Mouse (Mus musculus): ENCODE measurements at regions not wholly inside any gene's neighbourhood (a gene's known extent, or its start where the extent isn't known, plus 50 kb on each side); places are given as distances from the start of the nearest gene placed in this dataset.

DNA sequence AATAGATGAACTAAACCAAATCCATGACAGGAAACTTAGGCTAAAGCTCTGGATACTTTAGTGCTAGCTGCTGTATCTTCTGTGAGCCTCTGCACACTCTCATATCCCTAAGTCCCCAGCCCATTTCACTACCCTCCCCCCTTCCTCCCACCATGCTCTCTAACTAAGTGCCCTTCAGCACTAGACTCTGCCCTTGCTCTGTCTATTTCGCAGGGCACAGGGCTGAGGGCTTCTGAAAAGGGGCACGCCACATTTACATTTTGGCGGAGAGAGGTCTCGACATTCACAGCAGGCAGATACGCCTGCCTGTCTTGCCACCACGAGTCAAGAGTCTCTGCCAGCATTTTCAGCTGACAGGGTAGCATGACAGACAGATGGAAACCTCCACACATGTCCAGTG lies 282.5 kb upstream of the Cnr1 start:
- peak; percentile 35; the same call in 1 of the 2 replicates for ATAC-seq (ENCODE audit: low FRiP score, low TSS enrichment)
- no peaks in the 10 kb centered on the region for H3K9me3 ChIP-seq (ENCODE audit: control insufficient read depth, low read length)
- H3K4me3 ChIP-seq (ENCODE audit: low read length), result no peak overlapping the region
- H3K4me1 ChIP-seq (ENCODE audit: control insufficient read depth, insufficient read depth, low read length), result no peaks in the 10 kb centered on the region
- no peak overlapping the region for H3K9ac ChIP-seq (ENCODE audit: low read depth, low read length)
- WGBS, result 82% methylated on average over 6 of the region's 6 CpGs
- H3K4me2 ChIP-seq (replicated peaks; ENCODE audit: low read depth, low read length), result no peak overlapping the region
- H3K27ac ChIP-seq (ENCODE audit: low read depth, low read length), result no peak overlapping the region
- no peaks in the 10 kb centered on the region for H3K36me3 ChIP-seq (ENCODE audit: control insufficient read depth, insufficient read depth, low read length)
- no peaks in the 10 kb centered on the region for H3K27me3 ChIP-seq (ENCODE audit: control insufficient read depth, insufficient read depth, low read length)

DNA sequence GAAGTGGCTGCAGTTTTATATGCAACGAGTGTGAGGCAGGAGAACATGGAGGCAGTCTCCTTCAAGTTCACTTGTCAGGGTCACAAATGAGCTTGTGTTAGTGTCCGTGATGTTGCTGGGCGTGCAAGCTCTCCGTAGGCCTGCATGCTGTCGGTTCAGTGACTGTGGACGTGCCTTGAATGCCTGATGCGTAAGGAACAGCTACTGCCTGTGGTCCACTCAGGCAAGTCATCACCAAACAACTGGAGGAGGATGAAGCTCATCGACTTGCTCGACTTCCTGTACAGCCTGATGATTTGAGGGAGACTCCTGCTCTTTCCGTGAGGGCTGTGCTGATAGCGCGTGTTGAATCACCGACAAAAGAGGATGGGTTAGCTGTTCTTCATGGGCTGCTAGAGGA lies 281.9 kb upstream of the Cnr1 start:
- ATAC-seq (ENCODE audit: low FRiP score, low TSS enrichment), result no peak
- no peaks in the 10 kb centered on the region for H3K9me3 ChIP-seq (ENCODE audit: control insufficient read depth, low read length)
- no peak overlapping the region for H3K4me3 ChIP-seq (ENCODE audit: low read length)
- no peak overlapping the region for H3K4me2 ChIP-seq (replicated peaks; ENCODE audit: low read depth, low read length)
- no peak overlapping the region for H3K9ac ChIP-seq (ENCODE audit: low read depth, low read length)
- H3K4me1 ChIP-seq (ENCODE audit: control insufficient read depth, insufficient read depth, low read length), result no peaks in the 10 kb centered on the region
- no peaks in the 10 kb centered on the region for H3K27me3 ChIP-seq (ENCODE audit: control insufficient read depth, insufficient read depth, low read length)
- WGBS, result 62% methylated on average over 13 of the region's 13 CpGs
- H3K27ac ChIP-seq (ENCODE audit: low read depth, low read length), result no peak overlapping the region
- H3K36me3 ChIP-seq (ENCODE audit: control insufficient read depth, insufficient read depth, low read length), result no peaks in the 10 kb centered on the region

DNA sequence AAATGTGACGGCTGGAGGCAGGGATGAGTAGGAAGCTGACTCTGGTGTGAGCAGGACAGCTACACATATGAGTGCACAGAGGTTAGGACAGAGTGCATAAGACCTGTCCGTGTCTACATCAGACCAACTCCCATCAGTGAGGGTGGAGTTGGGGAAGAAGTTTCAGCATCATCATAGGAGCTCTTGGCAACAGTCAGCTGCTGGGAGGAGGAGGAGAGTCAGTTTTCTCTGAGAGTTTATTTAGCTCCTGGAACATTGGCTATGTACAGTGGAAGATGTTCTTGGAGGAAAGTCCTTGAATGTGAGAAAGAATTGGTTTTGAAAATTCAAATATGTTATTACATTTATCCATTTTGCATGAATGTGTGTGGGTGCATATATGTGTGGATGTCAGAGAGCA lies 279.2 kb upstream of the Cnr1 start:
- no peak overlapping the region for H3K4me3 ChIP-seq (ENCODE audit: low read length)
- ATAC-seq (ENCODE audit: low FRiP score, low TSS enrichment), result no peak
- no peak overlapping the region for H3K27ac ChIP-seq (ENCODE audit: low read depth, low read length)
- H3K9ac ChIP-seq (ENCODE audit: low read depth, low read length), result no peak overlapping the region
- H3K4me1 ChIP-seq (ENCODE audit: control insufficient read depth, insufficient read depth, low read length), result no peaks in the 10 kb centered on the region
- H3K4me2 ChIP-seq (replicated peaks; ENCODE audit: low read depth, low read length), result no peak overlapping the region
- H3K9me3 ChIP-seq (ENCODE audit: control insufficient read depth, low read length), result no peaks in the 10 kb centered on the region
- 81% methylated on average over 2 of the region's 2 CpGs for WGBS
- H3K36me3 ChIP-seq (ENCODE audit: control insufficient read depth, insufficient read depth, low read length), result no peaks in the 10 kb centered on the region
- no peaks in the 10 kb centered on the region for H3K27me3 ChIP-seq (ENCODE audit: control insufficient read depth, insufficient read depth, low read length)

DNA sequence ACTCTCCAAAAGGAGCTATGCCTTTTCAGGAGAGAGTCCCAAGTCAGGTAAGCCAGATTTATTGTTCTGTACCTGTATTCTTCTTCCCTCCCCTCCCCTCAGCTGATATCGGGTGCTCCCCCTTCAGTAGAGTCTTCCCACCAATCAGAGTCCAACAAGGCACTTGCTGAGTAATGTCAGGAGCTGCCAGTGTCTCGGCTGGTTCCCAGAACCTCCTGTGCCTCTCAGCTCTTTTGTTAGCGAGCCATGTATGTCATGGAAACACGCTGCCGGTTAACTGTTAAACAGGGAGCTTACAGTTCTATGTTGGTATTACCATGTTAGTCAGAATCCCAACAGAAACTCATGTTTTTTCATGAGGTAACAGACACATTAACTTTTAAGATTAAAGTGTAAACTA lies 273.1 kb upstream of the Cnr1 start:
- no peak for ATAC-seq (ENCODE audit: low FRiP score, low TSS enrichment)
- no peak overlapping the region for H3K4me3 ChIP-seq (ENCODE audit: low read length)

DNA sequence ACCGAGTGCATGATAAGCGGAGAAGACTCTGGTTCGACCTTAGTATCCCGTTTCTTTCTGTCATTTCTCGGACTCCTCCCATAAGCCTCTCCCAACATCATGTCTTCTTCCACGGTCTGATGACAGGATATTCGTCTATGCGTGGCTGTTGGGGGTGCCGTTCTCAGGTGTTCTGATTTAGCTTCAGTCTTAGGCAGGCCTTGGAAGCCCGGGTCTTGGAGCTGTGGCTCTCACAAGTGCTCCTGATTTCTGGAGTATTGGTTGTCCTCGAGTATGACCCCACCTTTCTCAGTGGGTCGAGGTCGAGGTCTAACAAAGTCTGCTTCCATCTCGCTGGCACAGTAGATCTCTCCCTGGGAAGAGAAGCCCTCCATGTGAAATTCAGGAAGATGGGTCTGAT lies 264.6 kb upstream of the Cnr1 start:
- ATAC-seq (ENCODE audit: low FRiP score, low TSS enrichment), result no peak
- Histone ChIP-seq H3K9ac (ENCODE audit: low read depth, low read length) (no peak overlapping the region), H3K27ac (ENCODE audit: low read depth, low read length) (no peak overlapping the region), H3K4me3 (ENCODE audit: low read length) (no peak overlapping the region), H3K27me3 (ENCODE audit: control insufficient read depth, insufficient read depth, low read length) (no peaks in the 10 kb centered on the region), H3K4me1 (ENCODE audit: control insufficient read depth, insufficient read depth, low read length) (peaks cover 5% of the 10 kb centered on the region; the same call in 1 of the 2 replicates), H3K9me3 (ENCODE audit: control insufficient read depth, low read length) (no peaks in the 10 kb centered on the region; the same call in 1 of the 2 replicates), H3K36me3 (ENCODE audit: control insufficient read depth, insufficient read depth, low read length) (no peaks in the 10 kb centered on the region), H3K4me2 (replicated peaks; ENCODE audit: low read depth, low read length) (no peak overlapping the region)
- 88% methylated on average over 14 of the region's 14 CpGs for WGBS

More for the DNA sequence above, 273.1 kb upstream of the Cnr1 start:
- Histone ChIP-seq H3K27ac (ENCODE audit: low read depth, low read length) (no peak overlapping the region), H3K4me1 (ENCODE audit: control insufficient read depth, insufficient read depth, low read length) (no peaks in the 10 kb centered on the region), H3K9ac (ENCODE audit: low read depth, low read length) (no peak overlapping the region), H3K27me3 (ENCODE audit: control insufficient read depth, insufficient read depth, low read length) (no peaks in the 10 kb centered on the region), H3K4me2 (replicated peaks; ENCODE audit: low read depth, low read length) (no peak overlapping the region), H3K9me3 (ENCODE audit: control insufficient read depth, low read length) (no peaks in the 10 kb centered on the region; the same call in 1 of the 2 replicates), H3K36me3 (ENCODE audit: control insufficient read depth, insufficient read depth, low read length) (no peaks in the 10 kb centered on the region)
- WGBS, result 80% methylated on average over 5 of the region's 5 CpGs

DNA sequence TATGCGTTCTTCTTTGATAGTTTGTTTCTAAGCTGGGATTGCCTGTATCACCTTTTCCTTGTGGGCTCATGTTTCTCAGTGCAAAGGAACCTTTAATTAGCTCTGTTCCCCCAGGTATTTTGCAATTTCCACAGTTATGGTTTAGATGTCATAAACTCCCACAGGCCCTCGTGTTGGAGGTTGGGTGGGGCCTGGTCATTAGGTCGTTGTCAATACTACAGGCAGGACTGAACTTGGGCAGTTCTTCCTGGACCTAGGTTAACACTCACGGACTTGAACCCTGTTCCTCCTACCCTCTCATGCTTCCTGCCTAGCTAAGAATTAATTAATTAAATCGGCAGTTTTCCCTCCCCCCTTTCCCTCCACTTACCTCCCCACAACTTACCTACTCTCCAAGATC lies 263.8 kb upstream of the Cnr1 start:
- no peak overlapping the region for H3K27ac ChIP-seq (ENCODE audit: low read depth, low read length)
- H3K4me3 ChIP-seq (ENCODE audit: low read length), result no peak overlapping the region
- H3K9me3 ChIP-seq (ENCODE audit: control insufficient read depth, low read length), result no peaks in the 10 kb centered on the region
- H3K27me3 ChIP-seq (ENCODE audit: control insufficient read depth, insufficient read depth, low read length), result no peaks in the 10 kb centered on the region
- no peak for ATAC-seq (ENCODE audit: low FRiP score, low TSS enrichment)
- H3K36me3 ChIP-seq (ENCODE audit: control insufficient read depth, insufficient read depth, low read length), result no peaks in the 10 kb centered on the region
- H3K9ac ChIP-seq (ENCODE audit: low read depth, low read length), result no peak overlapping the region
- H3K4me1 ChIP-seq (ENCODE audit: control insufficient read depth, insufficient read depth, low read length), result peaks cover 5% of the 10 kb centered on the region; the same call in 1 of the 2 replicates
- H3K4me2 ChIP-seq (replicated peaks; ENCODE audit: low read depth, low read length), result no peak overlapping the region
- 63% methylated on average over 5 of the region's 5 CpGs for WGBS

DNA sequence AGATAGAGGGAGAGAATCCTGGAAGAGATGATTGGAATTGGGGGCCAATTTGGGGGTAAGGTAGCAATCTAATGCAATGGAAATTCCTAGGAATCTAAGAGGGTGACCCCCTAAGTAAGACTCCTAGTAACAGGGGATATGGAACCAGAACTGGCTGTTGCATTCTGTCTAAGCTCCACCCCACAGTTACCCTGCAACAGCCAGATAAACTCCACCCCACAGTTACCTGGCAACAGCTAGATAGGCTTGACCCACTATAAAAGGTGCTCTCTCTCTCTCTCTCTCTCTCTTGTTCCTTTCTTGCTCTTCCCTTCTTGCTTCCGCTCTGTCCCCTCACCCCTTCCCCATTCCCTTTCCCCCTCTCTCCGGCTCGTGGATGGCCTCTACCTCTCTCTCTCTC lies 262.5 kb upstream of the Cnr1 start:
- Histone ChIP-seq H3K4me2 (replicated peaks; ENCODE audit: low read depth, low read length) (no peak overlapping the region), H3K4me3 (ENCODE audit: low read length) (no peak overlapping the region), H3K36me3 (ENCODE audit: control insufficient read depth, insufficient read depth, low read length) (no peaks in the 10 kb centered on the region), H3K9me3 (ENCODE audit: control insufficient read depth, low read length) (no peaks in the 10 kb centered on the region), H3K9ac (ENCODE audit: low read depth, low read length) (no peak overlapping the region), H3K27me3 (ENCODE audit: control insufficient read depth, insufficient read depth, low read length) (no peaks in the 10 kb centered on the region), H3K4me1 (ENCODE audit: control insufficient read depth, insufficient read depth, low read length) (peaks cover 5% of the 10 kb centered on the region; the same call in 1 of the 2 replicates), H3K27ac (ENCODE audit: low read depth, low read length) (no peak overlapping the region)
- no peak for ATAC-seq (ENCODE audit: low FRiP score, low TSS enrichment)
- WGBS, result 100% methylated on average over 1 of the region's 3 CpGs

DNA sequence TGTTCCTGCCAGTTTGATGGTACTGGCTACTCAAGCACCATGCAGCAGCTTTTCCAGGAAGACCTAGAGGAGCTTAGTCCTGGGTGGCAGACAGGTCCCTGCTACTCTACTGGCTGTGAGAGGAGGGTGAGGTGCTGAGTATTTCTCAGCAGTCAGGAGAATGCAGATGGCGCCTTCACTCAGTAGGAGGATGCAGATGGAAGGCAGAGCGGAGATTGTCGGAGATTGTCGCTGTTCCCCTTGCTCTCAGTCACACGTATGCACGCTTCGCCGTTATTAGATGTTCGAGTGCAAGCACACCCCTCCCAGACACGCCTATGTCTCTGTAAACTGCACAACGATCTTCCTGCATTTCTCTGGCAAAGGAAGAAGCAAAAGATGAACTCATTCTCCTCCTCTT lies 261.4 kb upstream of the Cnr1 start:
- Histone ChIP-seq H3K9me3 (ENCODE audit: control insufficient read depth, low read length) (no peaks in the 10 kb centered on the region), H3K36me3 (ENCODE audit: control insufficient read depth, insufficient read depth, low read length) (no peaks in the 10 kb centered on the region), H3K4me3 (ENCODE audit: low read length) (no peak overlapping the region), H3K27me3 (ENCODE audit: control insufficient read depth, insufficient read depth, low read length) (no peaks in the 10 kb centered on the region), H3K4me1 (ENCODE audit: control insufficient read depth, insufficient read depth, low read length) (peaks cover 5% of the 10 kb centered on the region; the same call in 1 of the 2 replicates), H3K4me2 (replicated peaks; ENCODE audit: low read depth, low read length) (no peak overlapping the region), H3K9ac (ENCODE audit: low read depth, low read length) (no peak overlapping the region), H3K27ac (ENCODE audit: low read depth, low read length) (no peak overlapping the region)
- ATAC-seq (ENCODE audit: low FRiP score, low TSS enrichment), result no peak
- 75% methylated on average over 11 of the region's 11 CpGs for WGBS

DNA sequence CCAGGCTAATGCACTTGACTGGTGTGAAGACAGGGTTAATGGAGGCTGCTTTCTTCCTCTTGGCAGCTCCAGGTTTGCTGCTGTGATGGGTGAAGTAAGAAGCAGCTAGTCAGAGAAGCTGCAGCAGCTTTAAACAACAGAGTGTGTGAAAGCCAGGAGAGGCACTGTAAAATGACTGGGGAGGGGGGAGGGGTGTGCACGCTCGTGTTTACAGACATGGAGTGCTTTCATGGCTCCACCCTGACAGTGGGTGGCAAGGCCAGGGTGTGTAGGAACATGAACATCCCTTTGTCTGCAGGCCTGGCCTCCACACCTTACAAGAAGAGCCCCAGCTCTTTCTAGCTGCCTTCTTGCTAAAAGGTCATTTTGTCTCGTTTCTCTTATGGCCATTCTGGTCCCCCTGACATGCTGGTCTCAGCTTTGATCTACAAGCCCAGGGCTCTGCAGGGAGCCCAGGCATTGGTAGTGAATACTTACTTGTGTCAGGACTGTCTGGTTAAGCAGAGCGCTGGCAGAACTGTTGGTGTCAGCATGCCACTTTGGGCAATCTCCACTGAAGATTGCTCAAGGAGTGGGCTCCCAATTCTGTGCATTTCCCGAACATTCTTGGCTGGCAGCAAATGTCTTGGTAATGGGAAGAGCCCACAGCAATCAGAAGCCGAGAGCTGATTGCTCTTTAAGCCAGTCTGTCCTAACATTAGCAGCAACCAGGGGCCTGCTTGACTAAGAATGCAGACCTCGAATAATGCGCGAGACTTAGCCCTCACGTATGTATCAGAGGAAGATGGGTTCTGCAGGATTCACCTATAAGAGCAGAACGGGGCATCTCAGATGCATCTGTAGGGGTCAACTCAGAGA lies 260.5 kb upstream of the Cnr1 start:
- Histone ChIP-seq H3K9ac (ENCODE audit: low read depth, low read length) (no peak overlapping the region), H3K36me3 (ENCODE audit: control insufficient read depth, insufficient read depth, low read length) (no peaks in the 10 kb centered on the region), H3K4me1 (ENCODE audit: control insufficient read depth, insufficient read depth, low read length) (peaks cover 5% of the 10 kb centered on the region; the same call in 1 of the 2 replicates), H3K27me3 (ENCODE audit: control insufficient read depth, insufficient read depth, low read length) (no peaks in the 10 kb centered on the region), H3K4me3 (ENCODE audit: low read length) (no peak overlapping the region), H3K27ac (ENCODE audit: low read depth, low read length) (no peak overlapping the region), H3K9me3 (ENCODE audit: control insufficient read depth, low read length) (no peaks in the 10 kb centered on the region), H3K4me2 (replicated peaks; ENCODE audit: low read depth, low read length) (no peak overlapping the region)
- 57% methylated on average over 11 of the region's 11 CpGs for WGBS
- no peak for ATAC-seq (ENCODE audit: low FRiP score, low TSS enrichment)
